Mouse (Mus musculus): ENCODE results near the gene Evc. TPM values are rescaled to one million over a fixed set of nuclear protein-coding genes. Genes with fewer than 3 reads are reported as not detected.

The Evc gene
- total RNA-seq, 1 experiment, result 35.1 TPM

DNA sequence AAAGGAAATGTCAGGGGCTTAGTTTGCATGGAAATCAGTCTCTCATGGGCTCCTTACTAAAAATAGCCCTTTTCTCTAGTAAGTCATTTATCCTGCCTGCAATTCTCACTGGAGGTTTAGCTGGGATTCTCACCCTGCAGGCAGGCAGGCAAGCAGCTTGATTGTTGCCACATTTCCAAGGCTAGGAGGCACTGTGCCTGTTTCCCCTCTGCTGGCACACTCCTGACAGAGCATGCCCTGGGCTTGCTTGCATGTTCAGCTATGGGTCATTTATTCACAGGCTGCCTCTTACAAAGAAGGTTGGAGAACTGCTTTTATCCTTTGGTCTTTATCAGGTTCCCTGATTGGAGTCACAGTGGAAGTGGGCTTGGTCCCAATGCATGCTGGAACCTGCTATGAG lies 29.1 kb upstream of the Evc start:
- no peaks in the 10 kb centered on the region for H3K9me3 ChIP-seq (ENCODE audit: control insufficient read depth, insufficient read depth, low read depth, low read length)
- H3K4me3 ChIP-seq (ENCODE audit: insufficient read depth in 1 of 2, low read depth in 1 of 2, low read length in 2 of 2, poor library complexity in 1 of 2, severe bottlenecking in 1 of 2), result no peak overlapping the region
- H3K36me3 ChIP-seq (ENCODE audit: control insufficient read depth, insufficient read depth, low read length, poor library complexity, severe bottlenecking), result peaks cover 2% of the 10 kb centered on the region; the same call in 1 of the 2 replicates
- no peak overlapping the region for H3K9ac ChIP-seq (ENCODE audit: insufficient read depth, low read depth, low read length, poor library complexity, severe bottlenecking)
- in situ Hi-C loops (cut with MboI; ENCODE audit: low sequenced_read_pairs in 2 of 2, unreplicated experiment in 2 of 2), result no loop called here
- no peak for DNase-seq (ENCODE audit: low read depth, low spot score)
- no peak overlapping the region for H3K27ac ChIP-seq (ENCODE audit: insufficient read depth, low read depth, low read length, poor library complexity, severe bottlenecking)
- no peaks in the 10 kb centered on the region; a peak in 1 of 4 replicates for H3K4me1 ChIP-seq (ENCODE audit: control insufficient read depth in 2 of 2, insufficient read depth in 2 of 2, low read length in 2 of 2, poor library complexity in 1 of 2)
- TF ChIP-seq HCFC1 (IDR thresholded peaks at IDR 0.05; ENCODE audit: borderline replicate concordance, insufficient read depth, low read length), result no peak
- TF ChIP-seq ZC3H11A (IDR thresholded peaks at IDR 0.05; ENCODE audit: borderline replicate concordance, low read depth, low read length), result no peak
- TF ChIP-seq ZNF384 (IDR thresholded peaks at IDR 0.05; ENCODE audit: low read depth, low read length), result no peak
- TF ChIP-seq MAFK (IDR thresholded peaks at IDR 0.05; ENCODE audit: insufficient read depth, low read depth, low read length), result no peak
- TF ChIP-seq CHD2 (IDR thresholded peaks at IDR 0.05; ENCODE audit: low read depth, low read length), result no peak

DNA sequence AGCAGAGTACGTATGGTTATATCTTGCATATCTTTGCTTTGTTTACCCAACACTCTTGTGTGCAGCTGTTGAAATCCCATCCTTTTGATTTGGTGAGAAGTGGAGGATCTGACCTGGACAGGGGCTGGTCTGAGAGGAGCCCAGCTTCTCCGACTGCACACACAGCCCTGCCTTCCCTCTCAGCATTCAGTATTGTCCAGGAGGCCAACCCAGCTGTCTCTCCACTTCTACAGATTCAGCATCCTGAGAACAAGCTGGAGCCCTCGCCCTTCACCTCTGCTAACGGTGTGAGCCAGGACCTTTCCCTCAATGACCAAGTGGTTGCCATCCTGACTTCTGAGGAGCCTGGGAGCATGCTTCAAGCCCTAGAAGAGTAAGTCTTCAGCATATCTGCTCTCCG lies 26.6 kb upstream of the Evc start:
- Histone ChIP-seq H3K4me1 (ENCODE audit: control insufficient read depth in 2 of 2, insufficient read depth in 2 of 2, low read length in 2 of 2, poor library complexity in 1 of 2) (no peaks in the 10 kb centered on the region; a peak in 1 of 4 replicates), H3K27ac (ENCODE audit: insufficient read depth, low read depth, low read length, poor library complexity, severe bottlenecking) (no peak overlapping the region), H3K36me3 (ENCODE audit: control insufficient read depth, insufficient read depth, low read length, poor library complexity, severe bottlenecking) (peaks cover 4% of the 10 kb centered on the region; the same call in 1 of the 2 replicates), H3K9me3 (ENCODE audit: control insufficient read depth, insufficient read depth, low read depth, low read length) (no peaks in the 10 kb centered on the region), H3K4me3 (ENCODE audit: insufficient read depth in 1 of 2, low read depth in 1 of 2, low read length in 2 of 2, poor library complexity in 1 of 2, severe bottlenecking in 1 of 2) (no peak overlapping the region), H3K9ac (ENCODE audit: insufficient read depth, low read depth, low read length, poor library complexity, severe bottlenecking) (no peak overlapping the region)
- DNase-seq (ENCODE audit: low read depth, low spot score), result no peak
- in situ Hi-C loops (cut with MboI; ENCODE audit: low sequenced_read_pairs in 2 of 2, unreplicated experiment in 2 of 2), result no loop called here
- TF ChIP-seq CHD2 (IDR thresholded peaks at IDR 0.05; ENCODE audit: low read depth, low read length) (no peak), ZNF384 (IDR thresholded peaks at IDR 0.05; ENCODE audit: low read depth, low read length) (no peak), ZC3H11A (IDR thresholded peaks at IDR 0.05; ENCODE audit: borderline replicate concordance, low read depth, low read length) (no peak), MAFK (IDR thresholded peaks at IDR 0.05; ENCODE audit: insufficient read depth, low read depth, low read length) (no peak)

GRCm38 (mm10) chr5:37362618-37363017 lies 25.9 kb upstream of the Evc start:
- in situ Hi-C loops (cut with MboI; ENCODE audit: low sequenced_read_pairs in 2 of 2, unreplicated experiment in 2 of 2), result no loop called here
- Histone ChIP-seq H3K9me3 (ENCODE audit: control insufficient read depth, insufficient read depth, low read depth, low read length) (no peaks in the 10 kb centered on the region), H3K36me3 (ENCODE audit: control insufficient read depth, insufficient read depth, low read length, poor library complexity, severe bottlenecking) (peaks cover 6% of the 10 kb centered on the region; the same call in 1 of the 2 replicates), H3K27ac (ENCODE audit: insufficient read depth, low read depth, low read length, poor library complexity, severe bottlenecking) (no peak overlapping the region), H3K4me3 (ENCODE audit: insufficient read depth in 1 of 2, low read depth in 1 of 2, low read length in 2 of 2, poor library complexity in 1 of 2, severe bottlenecking in 1 of 2) (no peak overlapping the region), H3K4me1 (ENCODE audit: control insufficient read depth in 2 of 2, insufficient read depth in 2 of 2, low read length in 2 of 2, poor library complexity in 1 of 2) (no peaks in the 10 kb centered on the region; a peak in 1 of 4 replicates), H3K9ac (ENCODE audit: insufficient read depth, low read depth, low read length, poor library complexity, severe bottlenecking) (no peak overlapping the region)
- DNase-seq (ENCODE audit: low read depth, low spot score), result no peak
- TF ChIP-seq ZNF384 (IDR thresholded peaks at IDR 0.05; ENCODE audit: low read depth, low read length) (no peak), ZC3H11A (IDR thresholded peaks at IDR 0.05; ENCODE audit: borderline replicate concordance, low read depth, low read length) (no peak), CHD2 (IDR thresholded peaks at IDR 0.05; ENCODE audit: low read depth, low read length) (no peak), HCFC1 (IDR thresholded peaks at IDR 0.05; ENCODE audit: borderline replicate concordance, insufficient read depth, low read length) (no peak), MAFK (IDR thresholded peaks at IDR 0.05; ENCODE audit: insufficient read depth, low read depth, low read length) (no peak)

DNA sequence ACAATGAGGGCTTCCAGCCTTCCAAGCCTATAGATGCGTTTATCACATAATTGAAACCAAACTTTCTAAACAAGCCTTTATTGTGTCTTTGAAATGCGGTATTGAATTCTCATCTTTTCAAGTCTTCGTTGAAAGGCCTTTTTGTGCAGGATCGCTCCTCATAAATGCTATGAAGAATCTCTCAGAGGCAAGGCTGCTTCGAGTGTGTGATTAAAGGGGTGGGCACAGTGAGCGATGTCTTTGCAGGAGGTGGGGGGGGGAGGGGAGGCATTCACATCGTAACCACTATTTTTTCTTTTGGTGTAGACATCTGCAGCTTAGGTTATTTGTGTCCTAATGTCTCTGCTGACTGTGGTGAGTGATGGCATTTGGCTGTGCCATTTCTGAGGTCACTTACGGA lies 19.3 kb upstream of the Evc start:
- H3K9me3 ChIP-seq (ENCODE audit: control insufficient read depth, insufficient read depth, low read depth, low read length), result no peaks in the 10 kb centered on the region
- DNase-seq (ENCODE audit: low read depth, low spot score), result no peak
- in situ Hi-C loops (cut with MboI; ENCODE audit: low sequenced_read_pairs in 2 of 2, unreplicated experiment in 2 of 2), result no loop called here
- no peak overlapping the region for H3K27ac ChIP-seq (ENCODE audit: insufficient read depth, low read depth, low read length, poor library complexity, severe bottlenecking)
- no peak overlapping the region for H3K9ac ChIP-seq (ENCODE audit: insufficient read depth, low read depth, low read length, poor library complexity, severe bottlenecking)
- TF ChIP-seq MAFK (IDR thresholded peaks at IDR 0.05; ENCODE audit: insufficient read depth, low read depth, low read length), result no peak
- H3K4me1 ChIP-seq (ENCODE audit: control insufficient read depth in 2 of 2, insufficient read depth in 2 of 2, low read length in 2 of 2, poor library complexity in 1 of 2), result no peaks in the 10 kb centered on the region
- H3K4me3 ChIP-seq (ENCODE audit: insufficient read depth in 1 of 2, low read depth in 1 of 2, low read length in 2 of 2, poor library complexity in 1 of 2, severe bottlenecking in 1 of 2), result no peak overlapping the region
- H3K36me3 ChIP-seq (ENCODE audit: control insufficient read depth, insufficient read depth, low read length, poor library complexity, severe bottlenecking), result peaks cover 10% of the 10 kb centered on the region

GRCm38 (mm10) chr5:37354385-37354784 lies 17.7 kb upstream of the Evc start:
- no peak for TF ChIP-seq ZNF384 (IDR thresholded peaks at IDR 0.05; ENCODE audit: low read depth, low read length)
- no peak for TF ChIP-seq ZC3H11A (IDR thresholded peaks at IDR 0.05; ENCODE audit: borderline replicate concordance, low read depth, low read length)
- no peak for TF ChIP-seq MAFK (IDR thresholded peaks at IDR 0.05; ENCODE audit: insufficient read depth, low read depth, low read length)
- no peak for TF ChIP-seq CHD2 (IDR thresholded peaks at IDR 0.05; ENCODE audit: low read depth, low read length)
- TF ChIP-seq HCFC1 (IDR thresholded peaks at IDR 0.05; ENCODE audit: borderline replicate concordance, insufficient read depth, low read length), result no peak
- no peaks in the 10 kb centered on the region for H3K4me1 ChIP-seq (ENCODE audit: control insufficient read depth in 2 of 2, insufficient read depth in 2 of 2, low read length in 2 of 2, poor library complexity in 1 of 2)
- no peak overlapping the region for H3K27ac ChIP-seq (ENCODE audit: insufficient read depth, low read depth, low read length, poor library complexity, severe bottlenecking)
- peaks cover 17% of the 10 kb centered on the region for H3K36me3 ChIP-seq (ENCODE audit: control insufficient read depth, insufficient read depth, low read length, poor library complexity, severe bottlenecking)
- DNase-seq (ENCODE audit: low read depth, low spot score), result no peak
- in situ Hi-C loops (cut with MboI; ENCODE audit: low sequenced_read_pairs in 2 of 2, unreplicated experiment in 2 of 2), result no loop called here
- no peak overlapping the region for H3K9ac ChIP-seq (ENCODE audit: insufficient read depth, low read depth, low read length, poor library complexity, severe bottlenecking)
- H3K9me3 ChIP-seq (ENCODE audit: control insufficient read depth, insufficient read depth, low read depth, low read length), result no peaks in the 10 kb centered on the region
- no peak overlapping the region for H3K4me3 ChIP-seq (ENCODE audit: insufficient read depth in 1 of 2, low read depth in 1 of 2, low read length in 2 of 2, poor library complexity in 1 of 2, severe bottlenecking in 1 of 2)

Measured in ES-E14 (cell line).